Mouse (Mus musculus) midbrain, embryonic 16.5 days (tissue): Measurements from ENCODE around the gene Gm8165. TPM values are rescaled to one million over a fixed set of nuclear protein-coding genes. Genes with fewer than 3 reads are reported as not detected.
"Not testable (repeated sequence)": the region's sequence is repeated elsewhere in the genome, so short reads cannot be mapped to it uniquely, and the experiment has no call there.

Experiments used
- ATAC-seq: fragments of 200-750 bp; cut with Nextera tagmentation; 2 replicates; pipeline ENCODE4 v1.8.0; 2017; ENCODE audit warnings: moderate TSS enrichment
- H3K27ac ChIP-seq: fragments of 300-500 bp; sonication (generic); 2 replicates; pipeline ENCODE4 v1.5.1; 2014; ENCODE audit warnings: mild to moderate bottlenecking, low read length, mixed read lengths
- H3K27me3 ChIP-seq: fragments of 300-500 bp; sonication (generic); 2 replicates; pipeline ENCODE4 v1.6.1; 2014; ENCODE audit warnings: low read depth, low read length, mixed read lengths; ENCODE audit not compliant: control insufficient read depth, insufficient read depth
- H3K36me3 ChIP-seq: fragments of 300-500 bp; sonication (generic); 2 replicates; pipeline ENCODE4 v1.6.1; 2014; ENCODE audit warnings: mild to moderate bottlenecking, low read length, moderate library complexity, mixed read lengths; ENCODE audit not compliant: control insufficient read depth, insufficient read depth
- H3K4me1 ChIP-seq: fragments of 300-500 bp; sonication (generic); 2 replicates; pipeline ENCODE4 v1.6.1; 2014; ENCODE audit warnings: mild to moderate bottlenecking, low read length, mixed read lengths; ENCODE audit not compliant: control insufficient read depth, insufficient read depth
- H3K4me2 ChIP-seq: fragments of 300-500 bp; sonication (generic); 2 replicates; pipeline ENCODE4 v1.6.1; 2014; ENCODE audit warnings: mild to moderate bottlenecking, low read length, mixed read lengths
- H3K4me3 ChIP-seq: fragments of 300-500 bp; sonication (generic); 2 replicates; pipeline ENCODE4 v1.5.1; 2014; ENCODE audit warnings: low read depth, mild to moderate bottlenecking, low read length, moderate library complexity, mixed read lengths
- H3K9ac ChIP-seq: fragments of 300-500 bp; sonication (generic); 2 replicates; pipeline ENCODE4 v1.6.1; 2014; ENCODE audit warnings: low read depth, low read length, mixed read lengths
- H3K9me3 ChIP-seq: fragments of 300-500 bp; sonication (generic); replicated peaks from 2 replicates; pipeline ENCODE4 v1.6.1; 2014; ENCODE audit warnings: mild to moderate bottlenecking, low read length, mixed read lengths; ENCODE audit not compliant: control insufficient read depth, poor library complexity, severe bottlenecking
- WGBS: fragments of 180-500 bp; shearing (Covaris S2); extraction: QIAGEN DNeasy Blood & Tissue Kit; methylation state at CpG from one replicate; pipeline ENCODE4 v1.1.7; 2014; 5-methylcytosine and 5-hydroxymethylcytosine counted together
- polyA plus RNA-seq: library from polyadenylated mRNA; unstranded; fragments of >200 nt; fragmentation: Nextera tagmentation; extraction: Ambion mirVana; gene quantifications from 2 replicates; pipeline ENCODE4 v1.2.1, GENCODE M21; 2015

Gm8165 gene
- polyA plus RNA-seq, result not detected in 2 replicates

DNA sequence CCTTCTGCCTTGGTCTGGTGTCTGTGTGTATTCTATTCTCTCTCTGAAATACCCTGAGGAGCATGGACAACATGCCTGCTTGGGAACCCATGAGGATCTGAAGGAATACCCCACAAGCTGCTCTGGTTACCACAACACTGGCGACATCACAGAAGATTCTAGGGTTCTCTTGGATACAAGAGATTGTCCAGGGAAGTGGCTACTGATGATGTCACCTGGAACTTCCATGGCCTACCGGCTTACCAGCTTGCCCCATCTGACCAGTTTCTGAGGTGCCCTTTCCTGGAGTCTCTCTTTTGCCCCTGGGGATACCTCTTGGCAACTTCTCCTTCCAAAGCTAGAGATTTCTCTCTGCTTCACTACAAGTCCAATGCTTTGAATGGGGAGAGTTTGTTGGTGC lies at the start of gene Gm8165:
Gm8165 (minus strand) TSS at position 101 of the 400 bp plus-strand sequence.
- not testable (repeated sequence) for H3K27ac ChIP-seq, H3K36me3 ChIP-seq, ATAC-seq, H3K4me3 ChIP-seq, H3K4me2 ChIP-seq, H3K27me3 ChIP-seq, H3K4me1 ChIP-seq, H3K9me3 ChIP-seq, H3K9ac ChIP-seq
- no CpG with 5 or more reads among the region's 2 CpGs for WGBS

DNA sequence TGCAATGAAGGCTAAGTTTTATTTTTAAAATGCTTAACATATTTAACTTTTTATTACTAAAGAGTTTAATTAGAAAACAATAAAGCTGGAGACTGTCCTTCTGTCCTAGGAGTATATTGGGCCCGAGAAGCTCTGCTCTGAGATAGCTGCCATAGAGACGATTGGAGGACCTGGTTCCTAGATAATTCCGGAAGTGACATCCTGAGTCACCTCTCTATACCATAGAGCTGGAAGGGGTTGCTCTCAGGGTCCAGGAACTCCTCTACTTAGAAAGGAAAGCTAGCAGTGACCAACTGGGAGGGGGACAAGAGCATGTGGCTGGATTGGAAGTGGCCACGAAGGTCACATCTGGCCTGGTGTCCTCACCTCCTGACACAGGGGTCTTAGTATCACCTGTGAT lies 20.6 kb upstream of the Gm8165 start, which contains the start of gene Gm7324:
Gm7324 (plus strand) TSS at position 208 of the 400 bp plus-strand sequence.
- 91% methylated on average over 4 of the region's 4 CpGs for WGBS
- not testable (repeated sequence) for H3K27ac ChIP-seq, H3K36me3 ChIP-seq, H3K4me2 ChIP-seq, H3K4me3 ChIP-seq, H3K27me3 ChIP-seq, H3K9ac ChIP-seq, H3K4me1 ChIP-seq, ATAC-seq, H3K9me3 ChIP-seq

Other genes starting within 250 kb of the Gm8165 start
- gene Gm5799, start 133.6 kb downstream of the Gm8165 start, polyA plus RNA-seq, result not detected in 2 replicates
- not detected in 2 replicates for gene Gm17654, start 98.1 kb downstream of the Gm8165 start, polyA plus RNA-seq
- gene Gm10375, start 69.2 kb downstream of the Gm8165 start, polyA plus RNA-seq, result not detected in 2 replicates
- gene Gm7324, start 20.6 kb upstream of the Gm8165 start, polyA plus RNA-seq, result 0.21 and 0.64 TPM in 2 replicates
- not detected in 2 replicates for gene Gm16506, start 50.3 kb upstream of the Gm8165 start, polyA plus RNA-seq
- not detected in 2 replicates for gene Gm6526, start 70.7 kb upstream of the Gm8165 start, polyA plus RNA-seq
- gene Gm8180, start 107.5 kb upstream of the Gm8165 start, polyA plus RNA-seq, result not detected in 2 replicates
- gene Ear1, start 198.3 kb upstream of the Gm8165 start, polyA plus RNA-seq, result not detected in 2 replicates
- gene Ear10, start 246.4 kb upstream of the Gm8165 start, polyA plus RNA-seq, result not detected in 2 replicates
- 4.1 and 5.4 TPM in 2 replicates for gene Gm8113, start 248.2 kb upstream of the Gm8165 start, polyA plus RNA-seq